Comparison of ENCODE assay signal across 18 mouse cellular contexts in genomic region chr15:103005797-103006196, GRCm38 (mm10). TPM values are rescaled to one million over a fixed set of nuclear protein-coding genes. Genes with fewer than 3 reads are reported as not detected.
DNase-seq lines count a peak whose midpoint lies in the region; ATAC-seq and TF ChIP-seq lines count a peak whose summit lies in the region.
"Had no signal": no experiment of that assay in that cellular context is flagged by ENCODE, and none has a peak within 500 bp of the region (broad histone marks: within the 10 kb centered on the region; RNA-seq: fewer than 3 reads in every experiment).

No protein-coding gene starts in this region.

- no peaks in the 10 kb centered on the region for H3K9me3 ChIP-seq in G1E (replicated peaks)
- H3K9me3 ChIP-seq in kidney, postnatal 0 days (replicated peaks; ENCODE audit: low read length) = no peaks in the 10 kb centered on the region
- no peaks in the 10 kb centered on the region for H3K9me3 ChIP-seq in neural tube, embryonic 13.5 days
- H3K9me3 ChIP-seq: embryonic facial prominence, embryonic 12.5 days had no signal

- no peak for ATAC-seq in G1E (ENCODE audit: extremely low read depth, insufficient number of reproducible peaks, low FRiP score, poor library complexity, severe bottlenecking)
- no peak for ATAC-seq in kidney, postnatal 0 days (replicated peaks; ENCODE audit: low FRiP score, low read depth)
- no peak for ATAC-seq in neural tube, embryonic 13.5 days (ENCODE audit: low read depth)
- no peak for ATAC-seq in monocyte, adult 5-6 weeks (replicated peaks; ENCODE audit: insufficient number of reproducible peaks, low FRiP score, low TSS enrichment, poor library complexity, severe bottlenecking)

- peak; percentile 74 for DNase-seq in heart, adult 11 months
- DNase-seq in heart, postnatal 14 days = no peak
- no peak for DNase-seq in G1E (ENCODE audit: low spot score)
- peak; percentile 73 for DNase-seq in kidney, postnatal 0 days (ENCODE audit: low spot score)
- no peak for DNase-seq in yolk sac, embryonic 10.5 days (ENCODE audit: low spot score)
- DNase-seq in right cerebral cortex, postnatal 4 days = no peak
- DNase-seq: cerebellum, postnatal 10 days; midbrain, embryonic 14.5 days had no signal

- H3K27me3 ChIP-seq in G1E (ENCODE audit: insufficient read depth, low read length) = no peaks in the 10 kb centered on the region
- H3K27me3 ChIP-seq in kidney, postnatal 0 days (ENCODE audit: insufficient read depth, low read length) = no peaks in the 10 kb centered on the region; the same call in 1 of the 2 replicates
- H3K27me3 ChIP-seq in neural tube, embryonic 13.5 days = no peaks in the 10 kb centered on the region

- 11% methylated on average over 5 of the region's 5 CpGs for WGBS in kidney, postnatal 0 days
- 5% methylated on average over 5 of the region's 5 CpGs for WGBS in neural tube, embryonic 13.5 days

- peak overlapping the region; percentile 52; the same call in 1 of the 2 replicates for H3K9ac ChIP-seq in kidney, postnatal 0 days (ENCODE audit: low read depth, low read length)
- peak overlapping the region; percentile 99 for H3K9ac ChIP-seq in neural tube, embryonic 13.5 days
- H3K9ac ChIP-seq: embryonic facial prominence, embryonic 12.5 days had no signal

- H3K36me3 ChIP-seq in G1E (replicated peaks) = peaks cover 25% of the 10 kb centered on the region
- H3K36me3 ChIP-seq in kidney, postnatal 0 days (ENCODE audit: insufficient read depth, low read length) = no peaks in the 10 kb centered on the region
- peaks cover 2% of the 10 kb centered on the region; the same call in 1 of the 2 replicates for H3K36me3 ChIP-seq in neural tube, embryonic 13.5 days
- H3K36me3 ChIP-seq: embryonic facial prominence, embryonic 12.5 days had no signal

- peaks cover 95% of the 10 kb centered on the region for H3K4me1 ChIP-seq in G1E (ENCODE audit: insufficient read depth, low read depth, low read length)
- peaks cover 37% of the 10 kb centered on the region for H3K4me1 ChIP-seq in kidney, postnatal 0 days (replicated peaks; ENCODE audit: insufficient read depth, low read length)
- H3K4me1 ChIP-seq in neural tube, embryonic 13.5 days (replicated peaks) = peaks cover 100% of the 10 kb centered on the region
- H3K4me1 ChIP-seq: embryonic facial prominence, embryonic 12.5 days had no signal

- H3K4me3 ChIP-seq in G1E (ENCODE audit: low read depth, low read length) = peak overlapping the region; percentile 21; the same call in 1 of the 2 replicates
- H3K4me3 ChIP-seq in kidney, postnatal 0 days (replicated peaks; ENCODE audit: low read depth, low read length) = peak overlapping the region; percentile 12
- H3K4me3 ChIP-seq in neural tube, embryonic 13.5 days = peak overlapping the region; percentile 38
- H3K4me3 ChIP-seq: embryonic facial prominence, embryonic 12.5 days had no signal

- TF ChIP-seq CTCF in G1E (IDR thresholded peaks at IDR 0.05; ENCODE audit: low read depth, low read length) = no peak
- no peak for TF ChIP-seq CTCF in kidney, postnatal 0 days (IDR thresholded peaks at IDR 0.05; ENCODE audit: low read depth)

- peak overlapping the region; percentile 53 for H3K4me2 ChIP-seq in kidney, postnatal 0 days (ENCODE audit: low read length)
- H3K4me2 ChIP-seq in neural tube, embryonic 13.5 days = peak overlapping the region; percentile 91
- H3K4me2 ChIP-seq: embryonic facial prominence, embryonic 12.5 days had no signal

- intact Hi-C loops in heart, postnatal 14 days (cut with DNase I) = no loop called here

- H3K27ac ChIP-seq in kidney, postnatal 0 days = peak overlapping the region; percentile 89
- H3K27ac ChIP-seq in neural tube, embryonic 13.5 days (replicated peaks) = peak overlapping the region; percentile 96
- H3K27ac ChIP-seq: embryonic facial prominence, embryonic 12.5 days; macrophage had no signal

RNA-seq across cellular contexts. Expression of gene Hoxc6, which starts 7.7 kb away (rescaled TPM):
- total RNA-seq in heart, postnatal 14 days (2021) = not detected
- total RNA-seq in G1E (2014; fragmentation: Nextera tagmentation) = 16.3 and 37.1 TPM in 2 replicates
- 8.6 and 12.0 TPM in 2 replicates for total RNA-seq in G1E (2017)
- 27.1 and 28.6 TPM in 2 replicates for polyA plus RNA-seq in G1E (2012)
- polyA plus RNA-seq in kidney, postnatal 0 days (2015; fragmentation: Nextera tagmentation; extraction: Ambion mirVana) = 7.8 and 9.3 TPM in 2 replicates
- polyA plus RNA-seq in neural tube, embryonic 13.5 days (2015; fragmentation: Nextera tagmentation; extraction: Ambion mirVana) = 46.8 and 51.1 TPM in 2 replicates
- total RNA-seq in monocyte, adult 5-6 weeks (2017) = not detected in 3 replicates
- total RNA-seq: hematopoietic stem cell, adult 5-6 weeks; left cerebral cortex, adult 18-20 months had no signal
- polyA plus RNA-seq: embryonic facial prominence, embryonic 12.5 days; forebrain, embryonic 11.5 days; liver, embryonic 16.5 days; macrophage; midbrain, embryonic 14.5 days; spleen, adult 2 months had no signal

RNA-seq across cellular contexts. Expression of gene Hoxc4, which starts 12.9 kb away (rescaled TPM):
- under 1 TPM in 1 of 2 experiments, not detected in 1; 0.31 TPM for total RNA-seq in heart, postnatal 14 days (2021)
- total RNA-seq in G1E (2014; fragmentation: Nextera tagmentation) = 29.3 and 33.9 TPM in 2 replicates
- 11.0 and 12.2 TPM in 2 replicates for total RNA-seq in G1E (2017)
- 60.1 and 65.8 TPM in 2 replicates for polyA plus RNA-seq in G1E (2012)
- 5.9 and 7.0 TPM in 2 replicates for polyA plus RNA-seq in kidney, postnatal 0 days (2015; fragmentation: Nextera tagmentation; extraction: Ambion mirVana)
- polyA plus RNA-seq in neural tube, embryonic 13.5 days (2015; fragmentation: Nextera tagmentation; extraction: Ambion mirVana) = 40.2 and 49.9 TPM in 2 replicates
- total RNA-seq in monocyte, adult 5-6 weeks (2017) = 0.57 TPM in 1 of 3 replicates, not detected in the others
- total RNA-seq: heart, adult 8-10 months; left cerebral cortex, adult 18-20 months had no signal
- polyA plus RNA-seq: forebrain, embryonic 11.5 days; macrophage; midbrain, embryonic 14.5 days had no signal

RNA-seq across cellular contexts. Expression of gene Hoxc8, which starts 15.4 kb away (rescaled TPM):
- not detected for total RNA-seq in heart, postnatal 14 days (2021)
- total RNA-seq in G1E (2014; fragmentation: Nextera tagmentation) (21.1 and 26.6 TPM in 2 replicates), G1E (2017) (2.0 and 2.7 TPM in 2 replicates)
- 10.1 and 12.2 TPM in 2 replicates for polyA plus RNA-seq in G1E (2012)
- 5.8 TPM in 2 replicates for polyA plus RNA-seq in kidney, postnatal 0 days (2015; fragmentation: Nextera tagmentation; extraction: Ambion mirVana)
- 75.8 and 85.5 TPM in 2 replicates for polyA plus RNA-seq in neural tube, embryonic 13.5 days (2015; fragmentation: Nextera tagmentation; extraction: Ambion mirVana)
- total RNA-seq in monocyte, adult 5-6 weeks (2017) = not detected in 3 replicates
- total RNA-seq: heart, adult 8-10 months; hematopoietic stem cell, adult 5-6 weeks; left cerebral cortex, adult 18-20 months had no signal
- polyA plus RNA-seq: embryonic facial prominence, embryonic 12.5 days; forebrain, embryonic 11.5 days; liver, embryonic 16.5 days; macrophage; midbrain, embryonic 14.5 days; spleen, adult 2 months had no signal

RNA-seq across cellular contexts. Expression of gene Hoxc9, which starts 29.6 kb away (rescaled TPM):
- total RNA-seq in heart, postnatal 14 days (2021) = not detected
- total RNA-seq in G1E (2014; fragmentation: Nextera tagmentation) = 5.0 and 7.9 TPM in 2 replicates
- total RNA-seq in G1E (2017) = 3.3 and 3.9 TPM in 2 replicates
- polyA plus RNA-seq in G1E (2012) = 9.8 and 12.0 TPM in 2 replicates
- polyA plus RNA-seq in kidney, postnatal 0 days (2015; fragmentation: Nextera tagmentation; extraction: Ambion mirVana) = 11.0 and 12.4 TPM in 2 replicates
- polyA plus RNA-seq in neural tube, embryonic 13.5 days (2015; fragmentation: Nextera tagmentation; extraction: Ambion mirVana) = 40.9 and 43.4 TPM in 2 replicates
- not detected in 3 replicates for total RNA-seq in monocyte, adult 5-6 weeks (2017)
- total RNA-seq: heart, adult 8-10 months; hematopoietic stem cell, adult 5-6 weeks; left cerebral cortex, adult 18-20 months had no signal
- polyA plus RNA-seq: embryonic facial prominence, embryonic 12.5 days; forebrain, embryonic 11.5 days; liver, embryonic 16.5 days; macrophage; midbrain, embryonic 14.5 days; spleen, adult 2 months had no signal

RNA-seq across cellular contexts. Expression of gene Hoxc5, which starts 38.6 kb away (rescaled TPM):
- total RNA-seq in heart, postnatal 14 days (2021) = not detected
- total RNA-seq in G1E (2014; fragmentation: Nextera tagmentation) = 9.9 and 19.8 TPM in 2 replicates
- 7.6 and 9.1 TPM in 2 replicates for total RNA-seq in G1E (2017)
- 11.4 and 12.4 TPM in 2 replicates for polyA plus RNA-seq in G1E (2012)
- polyA plus RNA-seq in kidney, postnatal 0 days (2015; fragmentation: Nextera tagmentation; extraction: Ambion mirVana) = 2.7 and 3.9 TPM in 2 replicates
- polyA plus RNA-seq in neural tube, embryonic 13.5 days (2015; fragmentation: Nextera tagmentation; extraction: Ambion mirVana) = 18.8 and 32.2 TPM in 2 replicates
- total RNA-seq in monocyte, adult 5-6 weeks (2017) = not detected in 3 replicates
- total RNA-seq: hematopoietic stem cell, adult 5-6 weeks; left cerebral cortex, adult 18-20 months had no signal
- polyA plus RNA-seq: forebrain, embryonic 11.5 days; macrophage had no signal

Comparison
In these comparisons a context has a peak if more than half of its experiments do, and no peak if none do; other contexts are left out.
1. DNase-seq: peak in heart, adult 11 months (single experiment) and kidney, postnatal 0 days (single experiment); none in heart, postnatal 14 days (0 of 2), G1E (single experiment), yolk sac, embryonic 10.5 days (single experiment) and right cerebral cortex, postnatal 4 days (single experiment).
2. Peak in every context shown above with its lines, with median percentiles within 50 percentile points of each other: H3K4me3 ChIP-seq.